Mouse (Mus musculus) T-cell, adult 2 months (primary cell): Measurements from ENCODE around the gene Ulbp1.
"Not testable (repeated sequence)": the region's sequence is repeated elsewhere in the genome, so short reads cannot be mapped to it uniquely, and the experiment has no call there.

Source experiments
- DNase-seq: peaks from one replicate; pipeline ENCODE4 v3.0.0; 2022; ENCODE audit warnings: low spot score

Ulbp1 gene

DNA sequence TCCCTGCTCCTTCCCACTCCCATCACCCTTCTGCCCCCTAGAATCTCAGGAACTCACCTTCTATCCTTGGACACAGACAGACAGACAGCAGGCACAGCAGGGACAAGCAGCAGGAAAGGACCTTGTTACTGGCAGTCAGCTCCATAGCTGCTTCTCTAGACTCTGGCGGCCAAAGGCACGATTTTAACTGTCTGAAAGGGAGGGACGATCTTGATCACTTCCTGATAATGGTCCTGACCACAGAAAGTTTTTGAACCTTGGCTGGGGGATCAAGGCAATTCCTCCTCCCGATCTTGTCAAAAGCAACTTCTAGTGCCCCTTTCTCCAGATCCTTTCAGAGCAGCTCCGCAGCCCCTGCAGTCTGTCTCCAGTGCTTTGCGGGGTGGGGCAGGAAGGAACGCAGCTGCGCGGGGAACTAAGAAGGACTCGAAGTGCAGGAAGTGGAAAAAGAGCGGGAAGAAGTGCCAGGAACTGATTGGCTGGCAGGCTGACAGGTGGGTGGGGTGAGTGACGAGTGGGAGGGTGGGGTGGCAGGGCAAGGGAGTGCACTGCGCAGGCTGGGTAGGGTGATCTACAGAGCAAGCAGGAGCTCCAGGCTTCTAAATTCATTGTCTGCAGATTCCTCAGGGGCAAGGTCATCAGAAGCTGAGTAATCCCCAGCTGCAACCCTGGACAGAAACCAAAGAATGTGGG lies at the start of gene Ulbp1:
TSS of gene Ulbp1 (minus strand) at position 442 of the 693 bp plus-strand sequence.
- peak; percentile 48 for DNase-seq

DNA sequence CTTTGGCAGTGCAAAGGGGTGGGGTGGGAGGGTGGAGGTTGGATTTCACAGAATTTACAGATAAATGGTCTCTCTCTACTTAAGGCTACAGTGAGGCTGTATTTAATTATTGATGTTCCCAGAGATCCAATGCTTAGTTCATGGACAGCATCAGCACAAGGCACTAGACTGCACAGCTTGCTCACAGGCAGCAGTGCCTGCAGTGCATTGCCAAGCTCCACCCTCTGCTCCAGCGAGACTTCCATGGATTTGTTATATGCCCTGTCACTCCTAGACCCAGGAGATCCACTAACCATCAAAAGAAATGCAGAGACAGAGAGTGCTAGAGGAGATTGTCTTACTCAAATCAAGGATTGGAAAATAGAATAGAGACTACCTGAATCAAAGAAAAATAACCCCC lies 24.7 kb upstream of the Ulbp1 start:
- DNase-seq = not testable (repeated sequence)

DNA sequence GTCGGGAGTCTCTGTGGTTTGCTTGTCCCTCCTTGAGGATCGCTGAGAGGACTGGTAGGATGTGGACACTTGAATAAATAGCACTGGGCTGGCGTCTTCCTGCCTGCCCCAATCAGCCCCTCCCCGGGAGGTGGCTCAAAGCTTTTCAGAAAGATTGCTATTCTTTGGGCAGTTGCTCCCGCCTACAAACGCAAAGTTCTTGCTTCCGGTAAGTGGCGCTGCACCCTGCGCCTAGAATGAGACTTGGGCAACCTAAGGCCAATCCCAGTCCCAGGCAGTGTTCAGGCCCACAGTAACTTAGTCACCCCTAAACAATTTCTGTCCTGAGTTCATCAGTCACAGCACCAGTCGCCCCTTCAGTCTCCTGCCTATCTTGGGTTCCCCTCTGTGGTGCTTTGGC lies 18.9 kb upstream of the Ulbp1 start:
- DNase-seq = peak; percentile 15

DNA sequence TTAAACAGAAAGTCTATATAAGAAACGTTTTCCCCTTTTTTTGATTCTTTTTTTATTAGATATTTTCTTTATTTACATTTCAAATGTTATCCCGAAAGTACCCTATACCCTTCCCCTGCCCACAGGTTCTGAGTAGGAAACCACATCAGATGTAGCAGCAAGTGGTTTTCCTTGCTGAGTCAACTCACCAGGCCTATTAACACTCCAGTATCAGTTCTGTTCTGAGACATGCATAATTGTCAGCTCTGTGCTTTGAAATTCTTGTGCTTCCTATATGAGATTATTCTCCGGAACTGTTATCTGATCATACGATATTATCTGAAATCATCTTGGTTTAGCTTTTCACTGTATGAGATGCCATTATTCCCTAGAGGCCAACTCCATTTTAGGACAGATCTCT lies 10.2 kb upstream of the Ulbp1 start:
- DNase-seq = no peak

DNA sequence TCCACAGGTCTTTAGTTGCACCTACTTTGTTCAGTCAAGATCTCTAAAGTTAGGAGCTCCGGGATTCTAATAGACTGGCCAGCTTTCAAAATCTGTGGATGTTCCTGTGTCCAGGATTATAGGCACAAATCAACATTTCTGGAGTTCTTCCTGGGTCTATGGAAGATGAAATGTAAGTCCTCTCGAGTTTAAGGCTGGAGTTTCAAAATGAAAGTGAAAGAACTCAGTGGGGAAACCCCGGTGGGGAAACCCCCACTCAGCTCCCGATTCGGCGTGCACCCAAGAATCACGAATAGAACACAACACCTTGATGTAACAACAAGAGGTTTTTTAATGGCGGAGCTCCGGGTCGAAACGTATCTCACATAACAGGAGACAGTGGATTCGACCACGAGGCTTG lies 787 bp upstream of the Ulbp1 start:
- DNase-seq = peak; percentile 69

DNA sequence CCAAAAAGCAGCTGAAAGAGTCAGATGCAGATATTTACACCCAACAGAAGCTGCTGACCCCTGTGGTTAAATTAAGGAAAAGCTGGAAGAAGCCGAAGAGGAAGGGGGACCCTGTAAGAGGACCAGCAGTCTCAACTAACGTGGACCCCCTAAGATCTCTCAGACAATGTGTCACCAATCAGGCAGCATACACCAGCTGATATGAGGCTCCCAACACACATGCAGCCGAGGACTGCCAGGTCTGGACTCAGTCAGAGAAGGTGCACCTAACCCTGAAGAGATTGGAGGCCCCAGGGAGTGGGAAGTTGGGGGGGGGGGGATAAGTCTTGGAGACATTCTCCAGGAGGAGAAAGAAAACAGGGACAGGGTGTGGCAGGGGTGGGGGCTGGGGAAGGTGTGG lies 1.8 kb downstream of the Ulbp1 start:
- DNase-seq = no peak

DNA sequence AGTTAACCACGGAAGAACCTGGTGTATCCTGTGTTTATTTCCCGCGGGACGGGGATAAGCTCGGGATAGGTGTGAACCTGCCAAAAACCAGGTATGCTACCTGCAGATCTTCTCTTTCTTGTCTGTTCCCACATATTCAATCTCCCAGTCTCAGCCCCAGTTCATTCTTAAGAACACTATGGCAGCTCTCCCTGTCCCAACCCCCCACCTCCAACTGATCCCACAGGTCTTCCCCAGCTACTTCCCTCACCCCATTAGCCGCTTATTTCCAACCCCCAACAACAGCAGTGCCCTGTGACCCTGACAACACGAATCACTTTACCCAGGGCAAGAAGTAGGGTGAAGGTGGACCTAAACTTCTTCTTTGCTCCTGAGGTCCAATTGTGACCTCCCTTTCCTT lies 3.0 kb downstream of the Ulbp1 start:
- DNase-seq = no peak

DNA sequence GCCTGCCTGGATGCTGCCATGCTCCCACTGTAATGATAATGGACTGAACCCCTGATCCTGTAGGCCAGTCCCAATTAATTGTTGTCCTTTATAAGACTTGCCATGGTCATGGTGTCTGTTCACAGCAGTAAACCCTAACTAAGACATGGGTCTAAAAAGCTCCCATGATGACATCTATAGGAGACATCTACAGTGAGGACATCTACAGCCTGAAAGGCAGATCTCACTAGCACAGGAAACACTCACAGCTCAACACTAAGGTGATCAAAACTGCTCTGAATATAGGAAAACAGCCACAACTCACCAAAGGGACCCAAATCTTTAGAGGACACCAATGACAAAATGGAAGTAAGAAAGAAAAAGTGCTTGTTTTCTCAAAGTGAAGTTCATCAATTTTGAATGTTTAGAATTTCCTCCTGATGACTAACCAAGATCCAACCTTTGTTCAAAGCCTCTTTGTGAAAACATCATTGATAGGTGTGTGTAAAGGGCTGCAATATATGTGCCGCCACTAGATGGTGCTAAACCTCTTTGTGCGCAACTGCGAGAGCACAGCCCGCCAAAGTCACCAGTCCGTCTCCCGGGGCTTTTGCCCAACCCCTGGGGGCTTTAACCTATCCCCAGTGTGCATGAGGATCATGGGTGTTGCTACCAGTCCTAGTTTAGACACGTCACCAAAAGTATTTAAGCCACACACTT lies 3.6 kb downstream of the Ulbp1 start:
- peak; percentile 76 for DNase-seq

DNA sequence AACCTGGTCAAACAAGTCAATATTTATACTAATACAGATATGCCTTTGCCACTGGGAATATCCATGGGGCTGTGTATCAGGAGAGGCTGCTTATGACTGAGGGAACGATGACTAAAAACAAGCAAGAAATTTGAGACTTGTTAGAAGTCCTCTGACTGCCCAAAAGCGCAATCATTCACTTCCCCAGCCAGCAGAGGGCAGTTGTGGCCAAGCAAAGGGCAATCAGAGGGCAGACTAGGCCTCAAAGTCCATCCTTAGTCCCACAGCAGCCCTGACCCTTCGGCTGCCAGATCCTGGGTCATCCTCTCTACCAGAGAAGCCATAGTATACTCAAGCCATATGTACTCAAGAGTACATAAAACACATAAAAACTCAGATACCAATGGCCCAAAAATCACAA lies 11.4 kb downstream of the Ulbp1 start:
- no peak for DNase-seq

DNA sequence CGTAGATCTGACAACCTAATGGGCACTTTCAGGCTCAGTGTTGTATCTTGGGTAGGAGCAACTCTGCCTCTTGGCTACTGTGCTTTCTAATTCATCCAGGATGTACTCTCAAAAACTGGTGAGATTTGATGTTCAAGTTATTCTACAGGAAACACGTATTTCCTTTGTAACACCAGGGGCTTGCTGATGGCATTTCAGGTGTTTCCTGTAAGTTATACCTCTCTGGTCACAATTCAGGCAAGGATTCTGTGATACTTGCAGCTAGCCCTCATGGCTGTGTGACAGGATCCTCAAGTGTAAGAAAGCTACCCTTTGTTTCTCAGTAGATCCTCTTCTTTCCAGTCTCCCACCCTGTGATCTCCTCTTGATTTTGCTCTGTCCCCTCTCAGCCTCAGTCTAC lies 34.5 kb downstream of the Ulbp1 start:
- no peak for DNase-seq

DNA sequence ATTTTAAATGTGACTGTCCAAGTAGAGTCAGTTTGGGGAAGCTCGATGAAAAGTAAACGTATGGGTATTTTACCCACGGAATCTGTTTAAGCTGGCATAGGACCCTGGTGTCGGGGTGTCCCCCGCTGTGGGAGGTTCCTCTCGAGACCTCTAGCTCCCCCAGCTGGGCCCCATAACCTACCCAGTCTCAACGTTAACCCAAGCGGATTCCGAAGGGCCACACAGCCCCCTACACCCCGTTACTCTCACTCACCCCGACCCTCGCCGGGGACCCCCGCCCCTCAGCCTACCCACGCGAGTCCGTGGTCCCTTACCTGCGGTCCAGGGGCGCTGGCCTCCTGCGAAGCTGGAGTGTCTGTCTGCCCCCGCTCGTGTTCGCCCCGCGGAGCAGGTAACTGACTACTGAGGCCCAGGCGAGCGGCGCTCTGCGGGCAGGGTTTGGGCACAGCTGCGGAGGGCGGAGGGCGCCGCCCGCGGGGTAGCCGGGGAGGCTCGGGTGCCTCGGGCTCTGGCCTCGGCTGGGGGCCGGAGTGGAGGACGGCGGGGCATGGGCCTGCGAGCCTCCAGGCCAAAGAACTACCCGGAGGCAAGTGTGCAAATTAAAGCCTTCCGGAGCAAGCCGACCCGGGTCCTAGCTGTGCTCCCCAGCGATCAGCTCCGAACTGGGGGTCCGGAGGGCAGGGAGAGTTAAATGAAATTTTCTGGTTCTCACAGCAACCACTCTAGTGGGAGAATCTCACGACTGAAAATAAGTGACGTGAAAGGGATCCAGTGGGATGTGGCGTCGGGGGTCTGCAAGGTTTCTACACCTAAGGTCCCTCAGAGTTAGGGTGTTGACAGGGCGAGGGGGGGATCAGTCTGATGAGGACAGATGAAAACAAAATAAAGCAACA lies 80.0 kb downstream of the Ulbp1 start:
- no peak for DNase-seq

DNA sequence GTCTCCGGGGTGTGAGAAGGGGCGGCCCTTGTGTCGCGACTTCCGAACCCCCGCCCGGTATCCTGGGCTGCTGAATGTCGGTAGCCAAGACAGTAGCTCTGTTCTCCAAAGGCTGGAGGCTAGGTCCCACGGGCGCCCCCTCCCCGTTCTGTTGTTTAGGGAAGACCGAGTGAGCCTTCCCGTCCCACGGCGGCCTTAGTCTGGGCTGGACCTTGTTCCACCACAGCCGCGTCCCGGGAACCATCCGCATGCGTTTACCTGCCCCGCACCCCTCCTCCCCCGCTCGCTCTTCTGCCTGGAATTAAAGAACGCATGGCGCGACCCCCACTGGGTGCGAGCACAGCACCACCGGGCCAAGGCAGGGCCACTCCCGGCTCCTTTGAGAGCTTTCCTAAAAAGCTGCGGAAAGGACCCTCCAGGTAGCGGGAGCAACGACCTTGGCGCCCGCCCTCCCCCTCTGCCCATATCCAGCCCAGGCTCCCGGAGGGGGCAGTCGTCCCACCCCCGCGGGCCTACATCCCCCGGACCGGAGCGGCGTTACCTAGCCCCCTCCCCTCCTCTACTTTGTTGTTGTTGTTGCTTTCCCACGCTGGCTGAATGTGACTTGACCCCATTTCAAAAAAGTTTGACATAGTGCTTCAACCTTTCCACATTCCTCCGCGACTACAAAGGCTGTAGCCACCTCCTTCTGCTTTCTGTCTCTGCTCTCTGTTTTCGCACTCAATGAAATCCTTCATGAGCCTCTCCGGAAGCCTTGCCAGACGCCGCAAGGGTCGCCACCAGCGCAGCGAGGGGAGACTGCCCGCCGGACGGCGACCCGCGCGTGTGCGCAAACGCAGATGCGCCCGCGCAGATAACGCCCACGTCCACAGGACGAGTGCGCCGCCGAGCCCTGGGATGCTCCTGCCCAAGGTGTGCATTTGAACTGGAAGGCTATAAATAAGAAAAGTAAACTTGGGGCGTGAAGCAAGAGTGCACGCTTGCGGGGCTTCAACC lies 81.2 kb downstream of the Ulbp1 start:
- no peak for DNase-seq

DNA sequence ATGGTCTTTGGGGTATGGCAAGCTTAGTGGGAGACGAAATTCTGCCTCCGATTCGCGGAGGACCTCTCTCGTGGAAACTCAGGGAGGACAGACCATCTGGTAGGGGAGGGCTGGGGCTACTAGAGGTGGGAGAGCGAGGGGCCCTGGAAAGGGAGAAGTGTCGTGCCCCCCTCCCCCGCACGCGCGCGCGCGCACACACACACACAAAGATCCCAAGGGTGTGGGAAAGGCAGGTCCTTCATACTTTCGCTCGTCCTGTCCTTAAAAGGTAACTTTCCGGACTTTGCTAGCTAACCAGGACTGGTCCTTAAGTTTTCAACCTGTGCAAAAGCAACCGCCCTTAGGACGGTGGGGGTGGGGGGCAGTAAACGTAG lies 81.9 kb downstream of the Ulbp1 start:
- DNase-seq = no peak

DNA sequence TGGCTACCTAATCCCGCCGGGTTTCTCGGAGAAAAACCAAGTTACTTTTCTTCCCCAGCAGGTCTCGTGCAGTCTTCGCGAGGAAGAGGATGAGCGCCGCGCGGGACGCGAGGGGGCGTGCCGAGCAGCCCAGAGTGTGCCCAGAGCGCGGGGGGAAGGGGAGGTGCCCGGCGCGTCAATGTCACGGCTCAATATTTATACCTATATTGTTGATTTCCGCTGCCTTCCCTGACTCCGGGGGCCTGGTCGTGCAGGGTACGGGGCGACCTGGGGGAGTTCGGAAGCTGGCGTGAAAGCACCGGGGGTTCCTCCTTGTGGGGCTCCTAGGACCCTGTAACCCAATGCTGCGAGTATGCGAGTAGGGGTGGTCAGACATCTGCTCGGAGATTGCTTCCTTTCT lies 82.3 kb downstream of the Ulbp1 start:
- DNase-seq = peak; percentile 27
